Mouse (Mus musculus) MN1 (cell line): ENCODE results near the gene Sppl2c.

Experiments
- DNase-seq: peaks from one replicate; pipeline ENCODE4 v3.0.0-alpha.2; 2016; ENCODE audit warnings: low spot score

Sppl2c gene

DNA sequence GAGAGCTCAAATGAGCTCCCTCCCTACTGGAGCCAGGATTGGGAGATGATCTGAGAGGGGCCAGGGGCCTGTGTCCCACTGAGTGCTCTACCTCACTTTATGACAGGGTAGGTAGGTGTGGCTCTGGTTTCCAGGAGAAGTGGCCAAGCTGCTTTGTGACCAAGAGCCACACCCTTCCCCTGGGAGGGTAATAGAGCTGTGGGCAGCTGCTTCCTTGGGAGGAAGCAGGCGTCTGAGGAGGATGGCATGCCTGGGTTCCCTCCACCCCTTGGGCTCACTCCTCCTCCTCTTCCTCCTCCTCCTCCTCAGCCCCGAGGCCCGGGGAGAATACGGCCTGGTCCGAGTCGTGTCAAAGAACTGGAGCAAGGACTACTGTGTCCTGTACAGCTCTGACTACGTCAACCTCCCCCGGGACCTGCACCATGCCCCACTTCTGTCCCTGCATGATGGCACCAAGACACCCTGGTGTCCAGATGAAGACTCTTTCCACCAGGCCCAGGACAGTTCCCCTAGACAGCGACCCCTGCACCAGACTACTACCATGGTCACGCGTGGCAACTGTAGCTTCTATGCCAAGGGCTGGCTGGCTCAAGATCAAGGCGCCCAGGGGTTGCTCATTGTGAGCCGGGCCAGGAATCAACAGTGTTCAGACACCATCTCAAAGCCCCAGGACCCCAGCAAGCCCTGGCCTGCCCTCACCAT lies at the start of gene Sppl2c:
Gene Sppl2c (plus strand): TSS at position 193 of the 702 bp plus-strand sequence.
- peak; percentile 29 for DNase-seq

DNA sequence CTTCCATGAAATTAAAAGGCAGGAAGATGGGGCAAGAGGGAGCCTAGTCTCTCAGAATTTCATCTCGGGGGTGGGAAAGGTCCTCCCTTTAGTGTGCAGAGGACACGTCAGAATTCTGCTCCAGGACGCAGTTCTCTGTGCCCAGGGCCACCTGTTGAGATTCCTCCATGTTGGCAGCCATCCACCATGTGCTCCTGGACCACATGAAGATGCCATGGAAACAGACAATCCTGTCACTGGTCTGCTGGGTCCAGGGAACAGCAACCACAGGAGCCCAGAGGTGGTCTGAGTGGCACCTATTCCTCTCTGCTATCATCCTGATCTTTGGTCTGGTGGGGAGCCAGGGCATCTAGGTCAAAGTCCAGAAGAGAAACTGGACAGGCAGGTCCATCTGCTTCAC lies 47.2 kb upstream of the Sppl2c start:
- DNase-seq = no peak

DNA sequence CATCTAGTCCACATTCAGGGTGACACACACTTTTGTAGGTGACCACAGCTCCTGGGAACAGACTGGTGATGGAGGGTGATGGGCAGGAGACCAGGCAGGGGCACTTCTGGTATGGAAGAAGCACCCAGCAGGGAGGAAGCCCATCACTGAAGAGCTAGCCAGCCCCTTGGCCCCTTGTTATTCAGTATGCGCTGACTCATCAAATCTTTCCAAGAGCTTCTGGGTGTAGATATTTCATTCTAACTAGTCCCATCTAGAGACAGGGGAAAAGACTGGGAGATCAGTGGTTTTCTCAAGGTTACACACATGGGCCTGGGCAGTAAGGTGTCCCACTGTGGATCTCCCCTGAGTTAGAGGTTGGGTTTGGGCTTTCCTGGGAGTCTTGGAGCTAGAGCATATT lies 41.2 kb upstream of the Sppl2c start:
- no peak for DNase-seq

DNA sequence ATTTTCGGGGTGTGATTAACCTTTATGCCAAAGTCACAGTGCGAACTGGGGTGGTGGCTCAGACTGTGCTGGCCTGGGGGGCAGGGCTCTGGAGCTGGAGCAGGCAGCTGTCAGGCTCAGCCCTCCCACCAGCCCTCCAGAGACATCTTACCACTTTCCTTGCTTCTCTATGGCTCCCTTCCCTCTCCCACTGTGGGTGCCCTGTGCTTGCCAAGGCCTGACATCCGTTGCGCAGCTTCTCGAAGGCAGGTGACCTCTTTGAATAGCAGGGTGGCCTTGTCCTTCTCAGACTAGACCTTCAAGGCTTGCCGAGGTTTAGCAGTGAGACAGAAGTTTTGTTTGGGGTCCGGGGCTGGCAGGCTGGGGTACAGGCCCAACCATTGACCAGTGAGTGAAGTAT lies 37.3 kb upstream of the Sppl2c start:
- no peak for DNase-seq

DNA sequence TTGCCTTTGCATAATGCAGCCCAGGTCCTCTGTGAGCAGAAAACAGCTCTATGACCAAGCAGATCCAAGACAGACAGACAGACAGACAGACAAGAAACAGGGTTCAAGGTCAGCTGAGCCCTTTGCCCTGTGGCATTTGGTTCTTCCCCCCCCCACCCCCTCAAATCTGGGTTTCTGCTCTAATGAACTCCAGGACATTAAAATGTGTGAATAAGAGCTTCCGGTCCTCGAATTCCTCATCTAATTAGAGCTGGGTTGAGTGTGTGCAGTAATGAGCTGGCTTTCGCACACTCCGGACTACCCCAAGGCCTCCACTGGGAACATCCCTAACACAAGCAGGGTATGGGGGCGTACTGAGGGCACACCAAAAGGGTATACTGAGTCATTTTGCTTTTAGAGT lies 35.2 kb upstream of the Sppl2c start:
- no peak for DNase-seq

DNA sequence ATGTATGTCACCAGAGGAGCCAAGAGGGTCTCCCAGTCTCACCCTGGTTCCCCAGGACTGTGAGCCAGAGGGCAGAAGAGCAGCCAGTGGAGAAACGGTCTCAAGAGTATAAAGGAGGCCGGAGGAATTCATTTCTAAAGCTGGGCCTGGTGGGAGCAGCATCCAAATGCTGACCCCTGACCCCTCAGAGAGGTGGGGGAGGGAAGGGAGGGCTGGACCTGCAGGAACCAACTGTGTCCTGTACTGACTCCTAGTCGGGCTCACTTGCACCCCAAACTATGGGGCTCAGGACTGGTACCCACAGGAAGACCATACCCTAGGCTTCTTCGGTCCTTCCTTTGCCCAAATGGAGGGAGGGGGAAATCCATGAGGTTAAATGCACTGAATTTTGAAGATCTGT lies 31.8 kb upstream of the Sppl2c start:
- DNase-seq = no peak

DNA sequence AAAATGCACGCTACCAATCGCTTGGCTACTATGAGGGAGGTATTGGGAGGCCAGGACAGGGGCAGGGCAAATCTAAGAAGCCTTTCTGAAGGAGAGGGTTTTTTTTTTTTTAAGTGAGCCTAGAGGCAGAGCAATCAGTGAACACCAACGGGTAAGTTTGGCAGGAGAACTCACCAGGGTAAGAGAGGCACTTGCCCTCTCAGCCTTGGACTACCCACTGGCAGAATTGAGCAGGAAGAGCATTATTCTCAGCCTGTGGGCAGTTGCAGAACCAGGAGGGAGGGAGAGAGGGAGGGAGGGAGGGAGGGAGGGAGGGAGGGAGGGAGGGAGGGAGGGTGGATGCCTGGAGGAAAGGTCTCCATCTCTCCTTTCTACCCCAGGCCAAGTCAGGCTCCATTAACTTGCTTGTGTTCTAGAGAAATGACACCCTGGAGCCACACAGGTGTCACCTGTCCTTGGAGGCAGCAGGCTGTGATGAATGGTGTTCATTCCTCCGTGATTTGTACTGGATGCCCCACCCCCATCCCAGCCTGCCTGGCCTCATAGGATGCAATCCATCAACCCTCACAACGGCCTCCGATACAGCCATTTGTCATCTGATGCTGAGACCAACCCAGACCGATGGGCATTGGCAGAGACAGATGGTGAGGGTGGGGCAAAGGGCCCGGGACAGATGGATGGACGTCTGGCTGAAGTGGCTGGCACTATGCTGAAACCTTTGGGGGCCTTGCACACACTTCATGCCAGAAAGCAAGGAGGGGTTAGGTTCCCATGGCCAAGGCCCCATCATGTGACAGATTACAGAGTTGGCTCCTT lies 31.1 kb upstream of the Sppl2c start:
- DNase-seq = peak; percentile 54

DNA sequence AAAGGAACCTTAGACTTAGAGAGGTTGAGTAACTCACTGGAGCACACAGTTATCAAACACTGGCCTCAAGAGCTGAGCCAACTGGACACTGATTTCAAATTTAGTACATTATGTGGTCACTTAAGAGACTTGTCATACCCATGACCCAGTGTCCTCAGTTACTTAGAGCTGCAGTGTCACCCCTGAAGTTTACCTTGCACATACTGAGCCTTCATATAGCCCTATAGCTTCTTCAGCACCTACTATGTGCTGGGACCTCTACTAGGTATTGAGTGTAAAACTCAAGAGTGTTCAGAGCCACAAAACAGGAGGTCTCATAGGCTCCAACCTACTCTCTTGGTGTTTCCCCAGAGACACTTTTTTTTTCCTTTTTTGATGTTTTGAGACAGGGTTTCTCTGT lies 30.2 kb upstream of the Sppl2c start:
- no peak for DNase-seq

DNA sequence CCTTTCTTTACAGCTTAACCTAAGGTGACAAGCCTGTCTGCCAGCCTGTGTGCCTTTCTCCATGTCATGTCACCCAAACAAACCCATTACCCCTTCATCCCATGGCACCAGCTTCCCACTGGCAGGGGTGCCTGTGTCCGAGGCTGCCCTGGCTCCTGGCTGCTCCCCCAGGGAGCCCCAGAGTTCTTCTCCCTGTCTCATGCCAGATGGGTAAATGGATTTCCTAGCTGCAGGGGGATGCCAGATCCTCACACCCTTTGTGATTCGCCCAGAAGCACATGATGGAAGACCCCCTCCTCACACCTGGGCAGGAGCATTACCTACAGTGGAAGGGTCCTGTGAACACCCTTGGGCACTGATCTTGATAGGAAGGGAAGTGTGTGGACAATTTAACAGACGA lies 29.7 kb upstream of the Sppl2c start:
- DNase-seq = no peak

DNA sequence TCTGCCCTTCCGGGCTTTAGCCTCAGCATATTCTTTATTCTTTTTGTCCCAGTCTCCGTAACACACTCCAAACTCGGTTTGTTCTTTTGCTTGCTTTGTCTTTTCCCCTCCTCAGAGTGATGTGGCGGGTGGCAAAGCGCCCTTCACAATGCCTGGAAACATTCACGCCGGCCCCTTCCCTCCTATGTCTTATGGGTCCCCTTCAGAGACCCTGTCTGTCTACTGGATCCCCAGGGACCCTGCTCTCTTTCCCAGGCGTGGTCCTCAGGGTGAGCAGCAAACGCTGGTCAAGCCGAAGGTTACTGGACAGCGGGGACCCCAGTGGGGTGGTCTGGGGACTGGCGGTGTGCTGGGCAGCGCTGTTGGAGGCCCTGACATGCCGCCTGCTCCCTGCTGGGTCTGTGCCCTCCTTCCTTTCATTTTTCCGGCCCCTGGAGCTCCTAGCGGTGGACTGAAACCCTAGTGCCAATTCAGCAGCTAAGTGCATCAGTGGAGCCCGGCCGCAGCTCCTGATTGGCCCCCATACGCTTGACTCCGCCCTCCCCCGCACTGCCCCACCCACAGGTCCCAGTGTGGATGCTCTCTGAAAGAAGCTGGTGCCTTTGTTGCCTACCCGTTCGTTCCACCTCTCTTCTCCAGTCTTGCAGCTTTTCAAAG lies 28.4 kb upstream of the Sppl2c start:
- peak; percentile 87 for DNase-seq

DNA sequence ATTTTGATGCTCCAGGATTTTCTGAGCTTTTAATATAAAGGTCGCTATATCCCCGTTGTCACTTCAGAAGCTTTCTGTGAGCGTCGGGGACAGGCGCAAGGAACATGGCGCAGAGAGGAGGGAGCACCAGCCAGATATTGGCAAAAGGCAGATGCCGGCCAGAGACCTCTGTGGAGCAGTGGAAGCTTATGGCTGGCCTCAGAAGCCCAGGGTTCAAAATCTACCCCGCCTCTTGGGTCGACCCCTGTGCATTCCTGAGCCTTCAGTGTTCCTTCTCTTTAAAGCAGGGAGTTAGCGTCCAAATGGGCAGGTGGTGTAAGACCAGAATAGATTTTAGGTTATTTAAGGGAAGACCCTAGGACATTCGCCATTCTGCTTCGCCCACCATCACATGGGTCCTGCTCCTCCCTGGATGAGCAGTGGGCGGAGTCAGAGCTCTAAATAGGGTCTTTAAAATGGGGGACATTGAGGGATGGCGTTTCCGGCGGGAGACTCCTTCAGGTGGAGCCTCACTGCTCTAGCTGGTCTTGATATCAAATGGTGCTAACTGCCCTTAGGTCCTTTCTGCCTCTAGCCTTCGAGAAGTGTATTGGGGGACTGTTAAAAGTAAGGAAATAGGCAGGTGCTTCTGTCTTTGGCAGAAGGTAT lies 27.7 kb upstream of the Sppl2c start:
- no peak for DNase-seq

DNA sequence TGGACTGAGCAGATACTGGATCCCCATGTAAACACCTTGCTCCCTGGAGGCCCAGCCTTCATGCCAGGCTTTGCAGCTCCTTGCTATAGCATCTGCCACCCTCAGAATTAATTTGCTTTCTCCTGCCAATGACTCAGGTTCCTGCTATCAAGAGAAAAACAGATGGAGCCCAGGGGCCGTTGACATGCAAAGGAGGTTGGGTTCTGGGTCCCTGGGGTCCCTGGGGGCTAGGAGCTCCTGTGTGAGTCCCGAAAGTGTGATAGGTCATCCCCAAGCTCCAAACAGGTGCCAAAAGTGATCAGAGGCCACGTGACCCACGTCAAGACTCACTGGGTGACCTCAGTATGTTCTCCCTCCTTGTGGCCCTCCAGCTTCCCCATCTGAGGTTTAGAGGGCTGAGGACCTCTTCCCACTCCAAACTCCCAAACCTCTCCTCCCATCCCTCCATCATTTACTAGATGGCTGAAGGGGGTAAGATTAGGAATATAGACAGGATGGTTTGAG lies 26.3 kb upstream of the Sppl2c start:
- no peak for DNase-seq

DNA sequence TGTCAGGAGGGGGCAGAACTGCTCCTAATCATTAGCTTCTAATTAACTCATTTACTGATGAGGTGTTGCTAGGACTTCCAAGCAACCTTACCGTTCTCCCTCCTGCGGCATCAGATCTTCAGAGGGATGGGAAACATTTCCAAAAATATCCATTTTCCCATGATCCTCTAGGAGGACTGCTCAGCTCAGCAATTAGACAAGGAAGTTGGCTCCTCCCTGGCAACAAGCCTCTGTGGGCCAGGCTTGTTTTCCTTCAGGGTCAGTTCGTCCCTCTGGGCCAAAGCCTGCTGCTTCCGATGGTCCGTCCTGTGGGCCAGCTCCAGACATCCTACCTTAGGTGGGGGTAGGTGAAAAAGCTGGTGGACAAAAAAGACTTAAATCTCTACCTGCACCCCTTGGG lies 25.0 kb upstream of the Sppl2c start:
- DNase-seq = no peak

DNA sequence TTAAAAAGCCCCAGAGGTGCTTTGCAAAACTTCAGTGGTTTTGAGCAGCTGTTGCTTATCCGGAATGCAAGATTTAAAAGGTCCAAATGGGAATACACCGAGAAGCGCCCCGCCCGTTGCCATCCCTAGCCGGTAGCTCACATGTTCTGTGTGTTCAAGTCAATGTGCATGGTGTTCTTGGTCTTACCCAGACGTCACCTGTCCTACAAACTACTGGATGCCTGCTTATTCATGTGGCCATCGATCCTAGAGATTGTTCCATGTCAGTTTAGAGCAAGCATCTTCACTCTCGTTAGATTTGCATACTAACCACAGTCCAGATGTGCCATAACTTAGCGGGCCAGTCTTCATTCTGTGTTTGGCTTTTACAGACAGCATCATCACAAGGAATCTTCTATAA lies 21.9 kb upstream of the Sppl2c start:
- DNase-seq = no peak

DNA sequence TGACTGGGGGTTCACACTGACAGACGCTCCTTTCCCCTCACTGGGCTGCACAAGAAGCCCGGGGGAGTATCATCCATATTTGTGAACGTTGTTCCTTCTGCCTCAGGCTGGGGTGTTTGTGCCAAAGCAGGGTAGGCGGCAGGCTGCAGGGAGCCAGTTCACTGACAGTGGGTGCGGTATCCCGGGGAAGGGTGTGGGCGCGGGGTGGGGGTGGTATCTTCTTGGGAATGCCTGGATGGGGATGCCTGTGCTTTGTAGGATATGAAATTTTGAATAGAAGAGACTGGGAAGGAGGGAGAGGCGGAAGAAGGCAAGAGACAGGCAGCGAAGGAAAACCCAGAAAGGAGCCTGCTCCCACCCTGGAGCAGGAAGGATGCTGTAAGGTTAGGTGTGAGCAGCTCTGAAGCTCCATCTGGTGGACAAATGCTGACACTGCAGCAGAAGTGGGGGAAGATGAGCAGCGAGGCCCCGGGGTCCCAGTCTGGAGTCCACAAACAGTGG lies 14.8 kb upstream of the Sppl2c start:
- DNase-seq = peak; percentile 60

DNA sequence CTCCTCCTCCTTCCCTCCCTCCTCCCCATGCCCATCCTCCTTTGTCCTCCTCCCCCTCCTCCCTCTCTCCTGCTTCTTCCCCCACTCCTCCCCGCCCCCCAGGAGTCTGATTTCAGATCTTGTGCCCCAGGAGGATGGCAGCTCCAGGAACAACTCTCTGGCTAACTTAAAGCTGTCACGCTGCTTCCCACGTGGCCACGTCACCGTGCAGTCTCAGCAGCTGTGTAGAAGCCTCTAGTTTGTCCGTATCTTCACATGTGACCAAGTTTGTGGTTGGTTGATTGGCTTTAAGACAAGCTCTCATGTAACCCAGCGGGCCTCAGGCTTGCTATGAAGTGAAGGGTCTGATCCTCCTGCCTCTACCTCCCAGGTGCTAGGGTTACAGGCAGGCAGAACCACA lies 7.2 kb upstream of the Sppl2c start:
- peak; percentile 55 for DNase-seq

DNA sequence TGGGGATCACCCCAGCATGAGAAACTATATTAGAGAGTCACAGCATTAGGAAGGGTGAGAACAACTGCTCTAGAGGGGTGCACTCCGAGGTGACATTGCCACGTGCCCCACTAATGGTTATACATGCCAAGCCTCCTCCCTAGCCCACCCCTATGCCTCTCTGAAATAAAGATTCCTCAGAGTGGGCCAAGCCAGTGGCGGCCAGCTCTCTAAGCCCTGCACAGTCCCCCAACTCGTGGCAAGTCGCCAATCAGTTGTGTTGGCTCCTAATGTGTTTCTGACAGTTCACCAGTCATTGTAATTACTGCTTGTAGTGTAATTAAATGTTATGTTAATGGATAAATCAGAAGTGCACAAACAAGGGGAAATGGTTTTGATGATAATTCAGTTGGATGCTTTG lies 6.3 kb upstream of the Sppl2c start:
- DNase-seq = peak; percentile 50

DNA sequence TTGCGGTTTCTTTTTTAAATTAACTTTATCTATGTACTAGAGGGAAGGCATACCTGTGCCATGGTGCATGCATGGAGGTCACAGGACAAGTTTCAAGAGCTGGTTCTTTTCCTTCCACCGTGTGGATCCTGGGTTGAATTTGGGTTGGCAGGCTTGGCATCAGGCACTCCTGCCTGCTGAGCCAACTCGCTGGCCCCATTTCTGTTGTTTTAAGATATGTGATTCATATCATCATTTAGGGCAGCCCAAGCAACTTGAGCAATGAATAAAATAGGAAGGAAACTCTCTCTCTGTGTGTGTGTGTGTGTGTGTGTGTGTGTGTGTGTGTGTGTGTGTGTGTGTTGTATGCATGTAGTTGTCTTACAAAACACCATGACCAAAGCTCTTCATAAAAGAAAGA lies 4.0 kb upstream of the Sppl2c start:
- DNase-seq = no peak

DNA sequence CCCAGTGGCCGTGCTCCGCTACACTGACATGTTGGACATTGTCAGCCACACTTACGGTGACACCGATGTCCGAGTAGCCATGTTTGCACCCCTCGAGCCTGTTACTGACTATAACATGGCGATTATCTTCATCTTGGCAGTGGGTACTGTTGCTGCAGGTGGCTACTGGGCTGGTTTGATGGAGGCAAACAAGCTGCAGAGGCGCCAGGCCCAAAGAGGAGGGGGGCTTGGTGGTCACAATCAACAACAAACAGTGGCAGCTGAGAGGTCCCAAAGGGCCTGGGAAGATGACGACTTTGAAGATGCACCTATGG lies 667 bp downstream of the Sppl2c start:
- DNase-seq = no peak

DNA sequence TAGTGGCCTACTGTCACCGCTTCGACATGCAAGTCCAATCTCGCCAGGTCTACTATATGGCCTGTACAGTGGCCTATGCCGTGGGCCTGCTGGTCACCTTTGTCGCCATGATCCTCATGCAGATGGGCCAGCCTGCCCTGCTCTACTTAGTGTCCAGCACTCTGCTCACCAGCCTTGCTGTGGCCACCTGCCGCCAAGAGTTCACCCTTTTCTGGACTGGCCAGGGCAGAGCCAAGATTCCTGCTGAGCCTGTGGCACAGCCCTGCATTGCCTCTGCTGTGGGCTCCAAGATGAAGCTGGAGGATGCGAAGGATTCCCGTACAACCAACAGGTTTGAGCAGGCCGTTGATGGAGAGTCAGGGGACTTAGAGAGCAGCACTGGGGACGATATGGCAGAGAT lies 1.6 kb downstream of the Sppl2c start:
- DNase-seq = no peak

DNA sequence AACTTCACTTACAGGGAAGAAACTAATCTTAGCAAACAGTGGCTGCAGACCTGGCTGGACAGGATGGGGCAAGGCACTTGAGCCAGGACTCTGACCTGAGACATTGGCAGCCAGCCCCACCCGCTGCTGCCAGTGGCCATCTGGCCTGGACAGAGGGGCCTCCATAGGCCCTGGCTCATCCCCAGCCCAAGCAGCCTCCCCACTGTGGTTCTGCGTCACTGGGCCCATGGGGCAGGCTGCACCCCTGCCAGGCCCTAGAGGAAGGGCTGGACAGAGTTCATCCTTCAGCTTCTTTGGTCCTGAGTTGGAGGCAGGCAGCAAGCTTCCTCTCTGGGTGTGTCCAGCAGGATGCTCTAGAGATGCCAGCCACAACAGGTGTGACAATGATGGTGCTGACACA lies 3.9 kb downstream of the Sppl2c start:
- peak; percentile 44 for DNase-seq

DNA sequence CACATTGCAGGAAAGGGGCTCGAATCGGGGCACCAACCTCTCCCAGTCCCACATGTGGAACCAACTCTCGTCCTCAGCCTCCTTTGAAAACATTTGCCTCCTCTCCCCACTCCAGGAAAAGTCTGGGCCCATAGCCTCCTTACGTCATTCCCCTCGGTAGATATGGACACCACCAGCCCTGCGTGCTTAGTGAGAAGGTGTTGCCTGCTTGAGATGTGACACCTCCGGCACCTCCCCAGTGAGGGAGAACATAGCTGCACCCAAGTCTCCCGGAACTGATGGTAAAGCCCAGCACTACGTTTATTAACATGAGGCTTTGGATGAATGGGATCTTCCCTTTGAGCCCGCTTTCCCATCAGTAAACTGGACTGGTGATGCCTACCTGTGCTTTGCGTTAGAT lies 9.3 kb downstream of the Sppl2c start:
- no peak for DNase-seq
